Mouse (Mus musculus) testis, adult 2 months (tissue): ENCODE data around the gene Vwa5b1. TPM values are rescaled to one million over a fixed set of nuclear protein-coding genes. Genes with fewer than 3 reads are reported as not detected.

Experiments used
- H3K27ac ChIP-seq: fragments of 200-500 bp; 2 replicates; pipeline ENCODE4 v1.5.1; 2012; ENCODE audit warnings: low read depth, low read length; ENCODE audit not compliant: control insufficient read depth, insufficient read depth
- H3K27me3 ChIP-seq: fragments of 200-500 bp; 2 replicates; pipeline ENCODE4 v1.6.1; 2012; ENCODE audit warnings: mild to moderate bottlenecking, low read length, moderate library complexity; ENCODE audit not compliant: control insufficient read depth, insufficient read depth
- H3K36me3 ChIP-seq: fragments of 200-500 bp; 2 replicates; pipeline ENCODE4 v1.6.1; 2012; ENCODE audit warnings: mild to moderate bottlenecking, low read length; ENCODE audit not compliant: control insufficient read depth, insufficient read depth
- H3K4me1 ChIP-seq: fragments of 200-500 bp; 2 replicates; pipeline ENCODE4 v1.6.1; 2012; ENCODE audit warnings: low read length; ENCODE audit not compliant: control insufficient read depth, insufficient read depth
- H3K4me3 ChIP-seq: fragments of 200-500 bp; 2 replicates; pipeline ENCODE4 v1.5.1; 2012; ENCODE audit warnings: low read depth, mild to moderate bottlenecking, low read length, moderate library complexity, mixed read lengths; ENCODE audit not compliant: control insufficient read depth
- CTCF ChIP-seq: fragments of 200-500 bp; IDR thresholded peaks from 2 replicates; pipeline ENCODE4 v1.5.1; 2012; ENCODE audit warnings: low read depth, mild to moderate bottlenecking, inconsistent platforms, low read length, moderate library complexity; ENCODE audit not compliant: control insufficient read depth, insufficient read depth, insufficient replicate concordance
- POLR2A ChIP-seq: fragments of 200-500 bp; IDR thresholded peaks from 2 replicates; pipeline ENCODE4 v1.6.1; 2012; ENCODE audit warnings: low read depth, mild to moderate bottlenecking, inconsistent platforms, low read length, moderate library complexity; ENCODE audit not compliant: control insufficient read depth
- polyA plus RNA-seq: library from polyadenylated mRNA; depleted of rRNA; stranded (reverse); fragments of >200 nt; gene quantifications from 2 replicates; pipeline ENCODE4 v1.2.3, GENCODE M21; 2012; rRNA removed

Gene Vwa5b1
- polyA plus RNA-seq, 1 experiment = 24.8 TPM

- no peak for TF ChIP-seq CTCF
- TF ChIP-seq POLR2A = no peak
- H3K36me3 ChIP-seq = no peaks in the 10 kb centered on the region
- H3K4me1 ChIP-seq = peaks cover 5% of the 10 kb centered on the region
- H3K4me3 ChIP-seq = no peak overlapping the region
- no peak overlapping the region for H3K27ac ChIP-seq
- H3K27me3 ChIP-seq = no peaks in the 10 kb centered on the region
Measured at GRCm38 (mm10) chr4:138525684-138526083, 110.0 kb downstream of the Vwa5b1 start.

- Histone ChIP-seq H3K27ac (no peak overlapping the region), H3K36me3 (no peaks in the 10 kb centered on the region), H3K27me3 (no peaks in the 10 kb centered on the region), H3K4me3 (no peak overlapping the region), H3K4me1 (peaks cover 5% of the 10 kb centered on the region)
- TF ChIP-seq POLR2A (no peak), CTCF (no peak)
Measured at GRCm38 (mm10) chr4:138524769-138525168, 110.9 kb downstream of the Vwa5b1 start.

- TF ChIP-seq CTCF (no peak), POLR2A (no peak)
- Histone ChIP-seq H3K4me1 (peaks cover 5% of the 10 kb centered on the region), H3K27ac (no peak overlapping the region)
Measured at GRCm38 (mm10) chr4:138523775-138524174, 111.9 kb downstream of the Vwa5b1 start.

GRCm38 (mm10) chr4:138522296-138522695 lies 113.4 kb downstream of the Vwa5b1 start:
- no peak for TF ChIP-seq CTCF
- no peak for TF ChIP-seq POLR2A
- no peak overlapping the region for H3K27ac ChIP-seq

More at GRCm38 (mm10) chr4:138523775-138524174, 111.9 kb downstream of the Vwa5b1 start:
- no peak overlapping the region for H3K4me3 ChIP-seq
- H3K27me3 ChIP-seq = no peaks in the 10 kb centered on the region
- no peaks in the 10 kb centered on the region for H3K36me3 ChIP-seq

GRCm38 (mm10) chr4:138517153-138517789 lies 118.4 kb downstream of the Vwa5b1 start:
- H3K4me3 ChIP-seq = peak overlapping the region; percentile 14; the same call in 1 of the 2 replicates
- H3K27ac ChIP-seq = no peak overlapping the region
- no peak for TF ChIP-seq CTCF
- no peak for TF ChIP-seq POLR2A
- no peaks in the 10 kb centered on the region for H3K36me3 ChIP-seq
- H3K4me1 ChIP-seq = peaks cover 3% of the 10 kb centered on the region
- H3K27me3 ChIP-seq = no peaks in the 10 kb centered on the region

More at GRCm38 (mm10) chr4:138522296-138522695, 113.4 kb downstream of the Vwa5b1 start:
- peaks cover 5% of the 10 kb centered on the region for H3K4me1 ChIP-seq
- no peak overlapping the region for H3K4me3 ChIP-seq
- no peaks in the 10 kb centered on the region for H3K36me3 ChIP-seq
- no peaks in the 10 kb centered on the region for H3K27me3 ChIP-seq

- Histone ChIP-seq H3K4me1 (no peaks in the 10 kb centered on the region; the same call in 1 of the 2 replicates), H3K36me3 (no peaks in the 10 kb centered on the region), H3K27me3 (no peaks in the 10 kb centered on the region), H3K4me3 (no peak overlapping the region), H3K27ac (no peak overlapping the region)
- TF ChIP-seq POLR2A (no peak), CTCF (no peak)
Measured at GRCm38 (mm10) chr4:138516448-138516847, 119.2 kb downstream of the Vwa5b1 start.

Other genes with a start within 250 kb of the Vwa5b1 start
- gene Fam43b, start 239.4 kb downstream of the Vwa5b1 start, polyA plus RNA-seq = not detected in 2 replicates
- gene Mul1, start 201.2 kb downstream of the Vwa5b1 start, polyA plus RNA-seq = 54.2 and 74.1 TPM in 2 replicates
- 34.4 and 38.9 TPM in 2 replicates for gene Camk2n1, start 181.6 kb downstream of the Vwa5b1 start, polyA plus RNA-seq
- gene Pla2g2c, start 88.9 kb upstream of the Vwa5b1 start, polyA plus RNA-seq = 148 and 161 TPM in 2 replicates
- 371 and 394 TPM in 2 replicates for gene Ubxn10, start 101.3 kb upstream of the Vwa5b1 start, polyA plus RNA-seq
- not detected in 2 replicates for gene Pla2g2f, start 121.7 kb upstream of the Vwa5b1 start, polyA plus RNA-seq
- 0.36 and 0.38 TPM in 2 replicates for gene Pla2g2d, start 139.9 kb upstream of the Vwa5b1 start, polyA plus RNA-seq
- gene Pla2g5, start 227.6 kb upstream of the Vwa5b1 start, polyA plus RNA-seq = 10.3 and 14.3 TPM in 2 replicates
- gene Gm13030, start 238.1 kb upstream of the Vwa5b1 start, polyA plus RNA-seq = not detected in 2 replicates
- gene Pla2g2e, start 242.1 kb upstream of the Vwa5b1 start, polyA plus RNA-seq = 0.19 TPM in 1 of 2 replicates, not detected in the other